Mouse (Mus musculus) right cerebral cortex, adult 18-20 months (tissue): ENCODE data around the gene Lrrfip1.

Experiments
- DNase-seq: peaks from one replicate; pipeline ENCODE4 v3.0.0; 2022; ENCODE audit warnings: mixed read lengths

Lrrfip1 gene

GRCm38 (mm10) chr1:91166798-91167197, 168.3 kb downstream of the Lrrfip1 start:
- no peak for DNase-seq

GRCm38 (mm10) chr1:91169157-91169556, 170.6 kb downstream of the Lrrfip1 start:
- no peak for DNase-seq

- no peak for DNase-seq
These were observed 176.3 kb downstream of the Lrrfip1 start for GRCm38 (mm10) chr1:91174796-91175195.

- DNase-seq, result no peak
These were observed 177.5 kb downstream of the Lrrfip1 start for GRCm38 (mm10) chr1:91176026-91176425.

- DNase-seq, result no peak
These were observed 178.3 kb downstream of the Lrrfip1 start for GRCm38 (mm10) chr1:91176871-91177270.
